Mouse (Mus musculus) liver, embryonic 13.5 days (tissue): ENCODE measurements at regions not wholly inside any gene's neighbourhood (a gene's known extent, or its start where the extent isn't known, plus 50 kb on each side); places are given as distances from the start of the nearest gene placed in this dataset. TPM values are rescaled to one million over a fixed set of nuclear protein-coding genes. Genes with fewer than 3 reads are reported as not detected.

Experiments used
- microRNA-seq: library from miRNA; unstranded; fragments of <30 nt; microRNA quantifications from one replicate; pipeline ENCODE4, GENCODE M21; 2016

Small RNA genes lying in the stretch of these regions (microRNA-seq; reads per million reads assigned to microRNA genes)
- not detected for gene Mir6344
